Mouse (Mus musculus): ENCODE results near the gene Itpr3.

DNA sequence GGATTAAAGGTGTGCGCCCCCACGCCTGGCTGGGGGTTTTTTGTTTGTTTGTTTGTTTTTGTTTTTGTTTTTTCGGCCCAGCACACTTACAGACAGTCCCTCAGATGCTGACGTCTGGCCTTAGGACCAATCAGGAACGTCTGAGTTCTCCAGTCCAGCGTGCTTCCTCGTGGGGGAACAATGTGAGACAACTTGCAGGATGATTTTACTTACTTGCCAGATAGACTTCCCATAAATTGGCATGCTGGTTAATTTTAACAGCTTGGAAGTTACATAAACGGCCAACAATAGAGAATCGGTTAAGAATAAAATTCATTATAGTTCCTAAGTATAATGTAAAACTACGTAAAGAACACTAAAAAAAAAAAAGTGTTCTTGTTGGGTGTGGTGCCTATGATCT, 45.9 kb upstream of the Itpr3 start:
- TF ChIP-seq CTCF (IDR thresholded peaks at IDR 0.05; ENCODE audit: borderline replicate concordance, control insufficient read depth, extremely low read depth, insufficient read depth, low read length, poor library complexity) (no peak), POLR2A (IDR thresholded peaks at IDR 0.05; ENCODE audit: control insufficient read depth, extremely low read depth, insufficient read depth, low read length, poor library complexity) (no peak)
